Mouse (Mus musculus) stomach, embryonic 16.5 days (tissue): ENCODE measurements around the gene Gm44965. TPM values are rescaled to one million over a fixed set of nuclear protein-coding genes. Genes with fewer than 3 reads are reported as not detected.
A peak's percentile ranks its signal among the peaks of the same experiment; 100 is the strongest.
"Not testable (repeated sequence)": the region's sequence is repeated elsewhere in the genome, so short reads cannot be mapped to it uniquely, and the experiment has no call there.

ENCODE experiments used
- ATAC-seq: fragments of 200-750 bp; cut with Nextera tagmentation; 2 replicates; pipeline ENCODE4 v1.8.0; 2017; ENCODE audit warnings: moderate number of reproducible peaks, moderate TSS enrichment; ENCODE audit not compliant: insufficient read depth, low FRiP score
- H3K27ac ChIP-seq: fragments of 300-500 bp; sonication (generic); 2 replicates; pipeline ENCODE4 v1.5.1; 2014; ENCODE audit warnings: low read length
- H3K27me3 ChIP-seq: fragments of 300-500 bp; sonication (generic); 2 replicates; pipeline ENCODE4 v1.6.1; 2014; ENCODE audit warnings: low read length, control low read depth, mixed read lengths; ENCODE audit not compliant: control insufficient read depth, insufficient read depth
- H3K36me3 ChIP-seq: fragments of 300-500 bp; sonication (generic); 2 replicates; pipeline ENCODE4 v1.6.1; 2014; ENCODE audit warnings: low read length; ENCODE audit not compliant: control insufficient read depth, insufficient read depth
- H3K4me1 ChIP-seq: fragments of 300-500 bp; sonication (generic); 2 replicates; pipeline ENCODE4 v1.6.1; 2014; ENCODE audit warnings: low read length, control low read depth, mixed read lengths; ENCODE audit not compliant: control insufficient read depth, insufficient read depth
- H3K4me2 ChIP-seq: fragments of 300-500 bp; sonication (generic); 2 replicates; pipeline ENCODE4 v1.6.1; 2014; ENCODE audit warnings: low read depth, low read length, mixed read lengths
- H3K4me3 ChIP-seq: fragments of 300-500 bp; sonication (generic); replicated peaks from 2 replicates; pipeline ENCODE4 v1.5.1; 2014; ENCODE audit warnings: mild to moderate bottlenecking, low read length
- H3K9ac ChIP-seq: fragments of 300-500 bp; sonication (generic); 2 replicates; pipeline ENCODE4 v1.6.1; 2014; ENCODE audit warnings: low read length
- H3K9me3 ChIP-seq: fragments of 300-500 bp; sonication (generic); replicated peaks from 2 replicates; pipeline ENCODE4 v1.6.1; 2016; ENCODE audit warnings: low read length, control low read depth; ENCODE audit not compliant: control insufficient read depth
- WGBS: fragments of 180-500 bp; shearing (Covaris S2); extraction: QIAGEN DNeasy Blood & Tissue Kit; methylation state at CpG from one replicate; pipeline ENCODE4 v1.1.7; 2014; 5-methylcytosine and 5-hydroxymethylcytosine counted together
- polyA plus RNA-seq: library from polyadenylated mRNA; unstranded; fragments of >200 nt; fragmentation: Nextera tagmentation; extraction: Ambion mirVana; gene quantifications from 2 replicates; pipeline ENCODE4 v1.2.1, GENCODE M21; 2015

Gene Gm44965
- polyA plus RNA-seq, 1 experiment from 2014 or later: 0.70 TPM

DNA sequence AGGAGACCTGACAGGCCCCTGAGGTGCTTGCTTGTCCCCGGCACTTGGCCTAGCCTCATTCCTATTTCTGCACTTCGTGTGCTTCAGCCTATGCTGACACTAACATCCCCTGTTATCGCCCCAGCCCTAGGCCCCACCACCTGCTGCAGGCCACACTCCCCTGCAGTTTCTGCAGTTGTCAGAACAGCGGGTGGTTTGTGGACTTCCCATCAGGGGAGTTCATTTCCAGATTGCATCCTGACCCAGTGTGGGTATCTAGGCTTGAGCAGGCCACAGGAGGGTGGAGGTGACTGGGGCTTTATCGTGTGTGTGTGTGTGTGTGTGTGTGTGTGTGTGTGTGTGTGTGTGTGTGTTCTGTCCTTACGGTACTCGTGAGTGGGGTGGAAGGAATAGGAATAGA is 15.8 kb downstream of the Gm44965 start:
- Histone ChIP-seq H3K4me3 (no peak overlapping the region), H3K9ac (no peak overlapping the region), H3K27me3 (no peaks in the 10 kb centered on the region), H3K4me2 (no peak overlapping the region), H3K4me1 (peaks cover 7% of the 10 kb centered on the region; the same call in 1 of the 2 replicates), H3K36me3 (peaks cover 5% of the 10 kb centered on the region; the same call in 1 of the 2 replicates), H3K9me3 (no peaks in the 10 kb centered on the region), H3K27ac (no peak overlapping the region)
- WGBS: 63% methylated on average over 7 of the region's 7 CpGs
- no peak for ATAC-seq

DNA sequence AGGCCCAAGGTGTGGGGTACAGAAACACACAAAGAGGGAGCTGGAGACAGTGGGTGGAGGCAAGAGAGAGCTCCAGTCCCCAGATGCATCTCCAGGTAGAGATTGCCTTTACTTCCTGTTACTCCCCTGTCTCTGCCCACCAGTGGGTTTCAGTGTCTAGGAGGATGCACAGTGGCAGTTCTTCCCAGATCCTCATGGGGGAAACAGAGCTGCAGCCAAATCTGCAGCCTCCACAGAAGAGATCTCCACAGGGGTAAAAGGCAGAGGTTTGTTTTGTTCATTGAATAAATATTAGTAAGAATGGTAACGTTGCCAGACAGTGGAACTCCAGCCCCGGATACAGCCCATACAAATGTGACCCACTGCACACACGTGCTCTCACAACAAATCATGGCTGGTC is 16.9 kb downstream of the Gm44965 start:
- Histone ChIP-seq H3K4me3 (no peak overlapping the region), H3K9ac (no peak overlapping the region), H3K36me3 (peaks cover 5% of the 10 kb centered on the region; the same call in 1 of the 2 replicates), H3K9me3 (no peaks in the 10 kb centered on the region), H3K4me2 (no peak overlapping the region), H3K27me3 (no peaks in the 10 kb centered on the region), H3K4me1 (peaks cover 7% of the 10 kb centered on the region; the same call in 1 of the 2 replicates), H3K27ac (peak overlapping the region; percentile 38; the same call in 1 of the 2 replicates)
- ATAC-seq: no peak
- WGBS: 29% methylated on average over 3 of the region's 3 CpGs

DNA sequence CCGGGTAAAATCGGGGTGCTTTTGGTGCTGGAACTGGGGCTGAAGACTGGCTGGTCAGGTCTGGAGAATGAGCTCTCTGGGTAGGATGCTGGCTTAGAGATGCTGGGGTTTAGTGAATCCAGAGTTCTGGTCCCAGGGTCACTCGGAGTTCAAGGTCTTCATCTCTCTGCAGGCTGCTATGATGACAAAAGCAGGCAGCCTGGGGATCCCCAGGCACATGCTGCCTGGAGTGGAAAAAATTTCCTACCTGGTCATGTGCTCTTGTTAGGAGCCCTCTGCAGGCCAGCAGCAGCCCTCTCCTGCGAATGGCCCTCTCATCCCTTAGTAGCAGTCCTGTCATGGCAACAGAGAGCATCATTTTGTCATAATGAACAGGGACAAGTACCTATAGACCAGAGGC is 19.7 kb downstream of the Gm44965 start:
- WGBS: 86% methylated on average over 4 of the region's 4 CpGs
- Histone ChIP-seq H3K4me2 (no peak overlapping the region), H3K9me3 (no peaks in the 10 kb centered on the region), H3K27ac (no peak overlapping the region), H3K4me1 (peaks cover 7% of the 10 kb centered on the region; the same call in 1 of the 2 replicates), H3K4me3 (no peak overlapping the region), H3K36me3 (peaks cover 5% of the 10 kb centered on the region; the same call in 1 of the 2 replicates), H3K9ac (no peak overlapping the region), H3K27me3 (no peaks in the 10 kb centered on the region)
- no peak for ATAC-seq

DNA sequence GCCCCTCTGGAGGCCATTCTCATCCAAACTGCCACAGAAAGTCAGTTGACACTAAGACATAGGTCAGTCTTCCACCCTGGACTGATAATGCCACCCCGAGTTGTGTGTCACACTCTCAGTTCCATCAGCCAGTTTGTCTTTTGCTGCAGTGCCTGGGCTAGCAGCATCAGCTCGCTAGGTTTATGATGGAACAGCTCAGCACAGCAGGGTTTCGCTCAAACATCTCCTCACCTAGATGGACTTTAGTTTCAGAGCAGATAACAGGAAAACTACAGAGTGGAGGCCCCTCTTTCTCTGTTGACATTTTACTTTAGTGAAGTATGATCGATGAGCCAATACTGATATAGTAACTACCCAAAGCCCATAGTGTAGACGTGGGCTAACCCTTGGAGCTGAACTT is 21.0 kb downstream of the Gm44965 start:
- no peak overlapping the region for H3K9ac ChIP-seq
- ATAC-seq: no peak
- peaks cover 7% of the 10 kb centered on the region; the same call in 1 of the 2 replicates for H3K4me1 ChIP-seq
- H3K9me3 ChIP-seq: no peaks in the 10 kb centered on the region
- no peak overlapping the region for H3K4me3 ChIP-seq
- H3K4me2 ChIP-seq: no peak overlapping the region
- no peak overlapping the region for H3K27ac ChIP-seq
- H3K36me3 ChIP-seq: peaks cover 11% of the 10 kb centered on the region
- H3K27me3 ChIP-seq: no peaks in the 10 kb centered on the region
- WGBS: 88% methylated on average over 5 of the region's 5 CpGs

DNA sequence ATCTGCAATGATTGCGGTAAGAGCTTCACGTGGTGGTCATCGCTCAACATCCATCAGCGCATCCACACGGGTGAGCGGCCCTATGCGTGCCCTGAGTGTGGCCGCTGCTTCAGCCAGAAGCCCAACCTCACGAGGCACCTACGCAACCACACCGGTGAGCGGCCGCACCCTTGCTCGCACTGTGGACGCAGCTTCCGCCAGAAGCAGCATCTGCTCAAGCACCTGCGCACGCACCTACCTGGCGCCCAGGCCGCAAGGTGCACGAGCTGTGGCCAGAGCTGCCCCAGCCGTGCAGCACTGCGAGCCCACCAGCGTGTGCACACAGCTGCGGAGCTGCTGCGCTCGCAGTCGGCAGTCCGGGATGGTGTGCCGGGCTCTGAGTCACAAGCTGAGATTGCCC is 26.3 kb downstream of the Gm44965 start:
- 92% methylated on average over 30 of the region's 30 CpGs for WGBS
- H3K4me2 ChIP-seq: no peak overlapping the region
- H3K36me3 ChIP-seq: peaks cover 10% of the 10 kb centered on the region
- no peak for ATAC-seq
- H3K4me1 ChIP-seq: no peaks in the 10 kb centered on the region
- no peaks in the 10 kb centered on the region for H3K27me3 ChIP-seq
- H3K9ac ChIP-seq: no peak overlapping the region
- H3K27ac ChIP-seq: no peak overlapping the region
- H3K9me3 ChIP-seq: no peaks in the 10 kb centered on the region
- H3K4me3 ChIP-seq: no peak overlapping the region

DNA sequence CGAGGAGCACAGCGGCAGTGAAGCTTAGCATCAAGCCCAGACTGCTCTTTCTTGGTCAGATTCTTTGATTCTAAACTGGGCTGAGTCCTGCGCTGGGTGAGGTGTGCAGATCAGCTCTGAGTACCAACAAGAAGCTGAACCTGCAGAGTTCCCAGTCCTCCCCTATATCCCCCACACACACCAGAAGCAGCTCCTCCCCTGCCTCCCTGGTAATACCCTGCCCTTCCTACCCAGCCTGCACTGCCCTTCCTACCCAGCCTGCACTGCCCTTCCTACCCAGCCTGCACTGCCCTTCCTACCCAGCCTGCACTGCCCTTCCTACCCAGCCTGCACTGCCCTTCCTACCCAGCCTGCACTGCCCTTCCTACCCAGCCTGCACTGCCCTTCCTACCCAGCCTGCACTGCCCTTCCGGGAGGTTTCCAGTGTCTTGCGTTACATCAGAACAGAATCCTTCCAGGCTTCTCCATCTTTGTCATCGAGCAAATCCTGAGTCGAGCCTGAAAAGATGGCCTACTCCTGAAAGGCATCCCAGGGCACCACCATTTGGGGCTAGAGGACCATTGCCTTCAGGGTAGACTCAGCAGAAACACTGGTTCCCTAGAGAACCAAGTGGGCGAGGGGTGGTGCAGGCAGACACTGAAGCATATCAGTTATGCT is 28.6 kb downstream of the Gm44965 start:
- H3K4me1 ChIP-seq, ATAC-seq, H3K9ac ChIP-seq, H3K4me3 ChIP-seq, H3K9me3 ChIP-seq, H3K27ac ChIP-seq, H3K4me2 ChIP-seq: not testable (repeated sequence)
- Histone ChIP-seq H3K36me3 (peaks cover 10% of the 10 kb centered on the region), H3K27me3 (peaks cover 17% of the 10 kb centered on the region; the same call in 1 of the 2 replicates)
- 83% methylated on average over 8 of the region's 8 CpGs for WGBS

DNA sequence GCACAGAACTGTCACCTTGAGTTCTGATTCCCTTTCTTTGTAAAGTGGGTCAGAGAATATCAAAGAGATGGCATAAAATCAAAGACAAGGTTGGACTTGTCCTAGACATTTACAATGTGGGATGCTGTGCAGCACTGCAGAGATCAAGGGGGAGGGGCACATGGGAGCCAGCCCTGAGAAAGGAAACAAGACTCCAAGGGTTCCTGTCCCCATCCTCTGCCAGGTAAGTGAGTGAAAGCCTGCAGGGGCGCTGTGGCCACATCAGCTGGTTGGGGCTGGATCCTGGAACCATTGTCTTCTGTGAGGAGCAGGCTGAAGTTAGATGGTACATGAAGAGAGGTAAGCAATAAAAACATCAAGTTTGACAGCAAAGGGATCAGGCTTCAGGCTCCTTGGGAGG is 29.7 kb downstream of the Gm44965 start:
- Histone ChIP-seq H3K9ac (no peak overlapping the region), H3K27ac (no peak overlapping the region), H3K36me3 (peaks cover 10% of the 10 kb centered on the region), H3K9me3 (no peaks in the 10 kb centered on the region), H3K4me1 (0 out of 2 replicates have a peak, but pooled peaks cover 3% of the 10 kb centered on the region), H3K4me2 (no peak overlapping the region), H3K4me3 (no peak overlapping the region), H3K27me3 (peaks cover 27% of the 10 kb centered on the region)
- WGBS: 32% methylated on average over 1 of the region's 1 CpGs
- no peak for ATAC-seq

DNA sequence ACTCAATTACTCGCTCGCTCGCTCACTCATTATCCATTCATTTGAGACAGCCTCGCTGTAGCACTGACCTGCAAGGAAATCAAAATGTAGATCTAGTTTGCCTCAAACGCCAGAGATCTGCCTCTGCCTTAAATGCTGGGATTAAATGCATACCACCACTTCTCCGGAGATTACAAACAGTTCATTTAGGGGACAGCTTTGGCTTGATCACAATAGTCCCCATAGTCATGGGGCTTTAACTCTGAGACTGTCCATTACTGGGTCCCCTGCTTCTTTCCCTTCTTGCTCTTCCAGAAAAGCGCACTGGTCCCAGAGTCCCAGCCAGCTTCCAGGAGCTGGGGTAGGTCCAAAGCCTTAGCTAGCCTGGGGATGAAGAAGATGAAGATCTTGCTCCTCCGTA is 32.7 kb downstream of the Gm44965 start, which contains the start of gene AI854703:
Gene AI854703, plus strand, starts transcription at position 301 of the 400 bp plus-strand sequence.
- Histone ChIP-seq H3K27me3 (peaks cover 40% of the 10 kb centered on the region), H3K27ac (no peak within 1 kb of the TSS), H3K9ac (peak within 1 kb of the TSS; percentile 64), H3K4me2 (peak within 1 kb of the TSS; percentile 96), H3K4me1 (peaks cover 11% of the 10 kb centered on the region), H3K36me3 (no peaks in the 10 kb centered on the region), H3K4me3 (peak within 1 kb of the TSS; percentile 51), H3K9me3 (no peaks in the 10 kb centered on the region)
- 37% methylated on average over 8 of the region's 8 CpGs for WGBS
- ATAC-seq: no peak

DNA sequence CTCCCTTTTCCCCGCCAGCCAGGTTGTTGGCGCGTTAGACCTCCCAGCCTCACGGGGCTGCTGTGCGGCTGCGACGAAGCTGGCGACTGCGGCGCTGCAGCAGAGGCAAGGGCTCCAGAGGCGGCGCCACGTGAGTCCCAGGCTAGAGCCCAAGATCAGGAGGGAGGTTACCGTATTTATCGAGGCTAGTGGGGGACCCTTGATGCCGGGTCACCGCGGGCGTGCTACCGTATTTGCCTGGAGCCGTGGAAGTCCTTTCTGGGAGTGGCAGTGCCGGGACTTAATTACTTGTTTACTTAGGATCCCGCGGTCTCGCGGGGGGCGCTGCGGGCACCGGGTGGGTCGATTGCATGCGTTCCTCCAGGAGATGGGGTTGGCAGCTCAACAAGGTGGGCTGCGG is 33.2 kb downstream of the Gm44965 start:
- Histone ChIP-seq H3K9ac (peak overlapping the region; percentile 64), H3K27ac (no peak overlapping the region), H3K4me3 (peak overlapping the region; percentile 51), H3K4me2 (peak overlapping the region; percentile 96), H3K27me3 (peaks cover 40% of the 10 kb centered on the region), H3K36me3 (no peaks in the 10 kb centered on the region), H3K9me3 (no peaks in the 10 kb centered on the region), H3K4me1 (peaks cover 11% of the 10 kb centered on the region)
- under 1% methylated on average over 32 of the region's 32 CpGs for WGBS
- ATAC-seq: no peak
